Mouse (Mus musculus): ENCODE measurements around the gene Rxylt1.

Rxylt1 gene

DNA sequence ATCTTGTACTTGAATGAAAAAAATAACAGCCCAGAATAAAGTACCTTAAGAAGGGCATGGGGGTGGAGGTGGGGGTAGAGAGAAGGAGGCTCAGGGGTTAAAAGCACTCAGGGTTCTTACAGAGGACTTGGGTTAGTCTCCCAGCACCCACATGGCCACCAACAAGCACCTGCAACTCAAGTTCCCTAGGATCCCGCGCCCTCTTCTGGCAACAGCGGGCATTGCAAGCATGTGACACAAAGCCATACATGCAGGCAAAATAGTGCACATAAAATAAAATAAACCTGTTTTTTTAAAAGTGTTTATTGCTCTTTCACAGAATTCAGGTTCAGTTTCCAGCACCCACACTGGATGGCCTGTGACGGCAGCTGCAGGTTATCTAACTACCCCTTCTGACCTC lies 56.8 kb downstream of the Rxylt1 start:
- DNase-seq = peak; percentile 84

GRCm38 (mm10) chr10:122039566-122039965 lies 57.6 kb downstream of the Rxylt1 start:
- peak; percentile 39 for DNase-seq

GRCm38 (mm10) chr10:122038554-122038953 lies 58.6 kb downstream of the Rxylt1 start:
- DNase-seq = peak; percentile 88

DNA sequence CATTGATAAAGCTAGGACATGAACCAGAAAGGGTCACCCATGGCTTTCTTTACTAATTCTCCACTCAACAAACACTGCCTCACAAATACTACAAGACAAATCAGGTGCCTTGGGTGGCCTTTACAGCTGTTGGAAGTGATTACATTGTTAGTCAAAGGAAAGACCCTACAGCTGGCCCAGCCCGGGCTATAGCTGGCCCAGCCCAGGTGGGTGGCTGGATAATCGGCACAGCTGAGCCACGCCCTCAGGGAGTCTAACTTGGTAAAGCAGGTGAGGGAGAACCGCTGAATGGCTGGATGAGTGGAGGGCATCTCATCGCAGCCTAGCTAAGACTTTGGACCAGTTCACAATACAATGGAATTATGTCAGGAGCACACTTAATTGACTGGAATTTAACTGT lies 63.9 kb downstream of the Rxylt1 start:
- no peak for DNase-seq

DNA sequence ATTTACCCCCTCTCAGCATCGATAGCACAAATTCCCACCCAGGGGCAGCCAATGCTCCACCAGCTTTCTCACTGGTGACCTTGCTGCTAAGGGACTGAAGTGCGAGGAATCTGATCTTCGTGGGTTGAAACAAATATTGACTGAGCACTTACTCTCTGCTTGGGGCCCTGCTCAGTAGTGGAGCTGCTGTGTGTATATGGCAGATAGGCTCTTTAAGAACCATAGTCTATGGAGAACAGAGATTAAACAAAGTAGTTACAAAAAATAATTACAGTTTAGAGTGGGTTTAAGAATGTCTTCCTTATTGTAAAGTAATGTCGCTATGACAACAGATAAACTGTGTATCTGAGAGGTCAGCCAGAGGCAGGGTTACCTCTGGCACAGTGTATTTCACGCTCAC lies 66.8 kb downstream of the Rxylt1 start:
- no peak for DNase-seq

DNA sequence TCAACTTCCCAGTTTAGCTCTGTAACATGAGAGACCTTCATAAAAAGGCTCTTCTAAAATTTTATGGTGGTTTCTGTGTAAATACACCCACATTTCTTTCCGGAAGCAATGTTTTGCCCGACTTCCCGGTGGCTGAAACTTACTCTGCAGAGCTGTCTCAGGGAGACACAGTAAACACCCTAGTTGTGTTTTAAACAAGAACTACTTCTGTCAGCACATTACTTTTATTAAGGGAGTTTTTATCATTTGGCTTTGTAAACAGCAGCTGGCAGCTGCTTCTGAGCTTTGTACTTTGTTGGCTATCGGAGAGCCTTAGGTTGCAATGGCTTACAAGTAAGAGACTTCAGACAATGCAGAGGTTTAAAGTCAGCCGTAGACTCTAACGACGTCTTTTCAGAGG lies 67.4 kb downstream of the Rxylt1 start:
- no peak for DNase-seq
